Mouse (Mus musculus) neutrophil, adult 65 days (primary cell): Measurements from ENCODE around the gene Pdzk1. TPM values are rescaled to one million over a fixed set of nuclear protein-coding genes. Genes with fewer than 3 reads are reported as not detected.

ENCODE experiments used
- total RNA-seq: library from RNA; stranded (reverse); gene quantifications from 2 replicates; pipeline ENCODE4 v1.2.4, GENCODE M21; 2023

The Pdzk1 gene
- total RNA-seq = not detected in 2 replicates

GRCm38 (mm10) chr3:96828984-96829383 lies at the start of gene Pdzk1, which contains the start of gene Cd160:
TSS of gene Pdzk1 (plus strand) at chr3:96829284.
TSS of gene Cd160 (minus strand) at chr3:96829351.

GRCm38 (mm10) chr3:96904393-96904792 lies 75.3 kb downstream of the Pdzk1 start, which contains the start of gene Gja5:
TSS of gene Gja5 (plus strand) at chr3:96904693.

GRCm38 (mm10) chr3:96904851-96905541 lies 75.9 kb downstream of the Pdzk1 start, which contains the start of gene Gpr89:
TSS of gene Gpr89 (minus strand) at chr3:96905346.

Other genes starting within 250 kb of the Pdzk1 start
- gene Polr3gl, start 235.1 kb upstream of the Pdzk1 start, total RNA-seq = 13.5 and 16.6 TPM in 2 replicates
- not detected in 2 replicates for gene Ankrd34a, start 232.6 kb upstream of the Pdzk1 start, total RNA-seq
- 0.41 and 0.68 TPM in 2 replicates for gene Lix1l, start 228.1 kb upstream of the Pdzk1 start, total RNA-seq
- 52.4 and 66.7 TPM in 2 replicates for gene Rbm8a, start 199.4 kb upstream of the Pdzk1 start, total RNA-seq
- gene Pex11b, start 193.9 kb upstream of the Pdzk1 start, total RNA-seq = 9.8 and 10.4 TPM in 2 replicates
- gene Gm42957, start 193.8 kb upstream of the Pdzk1 start, total RNA-seq = not detected in 2 replicates
- gene Itga10, start 183.7 kb upstream of the Pdzk1 start, total RNA-seq = 0.47 and 0.84 TPM in 2 replicates
- gene Ankrd35, start 159.2 kb upstream of the Pdzk1 start, total RNA-seq = not detected in 2 replicates
- 35.0 and 35.4 TPM in 2 replicates for gene Pias3, start 132.9 kb upstream of the Pdzk1 start, total RNA-seq
- gene Nudt17, start 120.7 kb upstream of the Pdzk1 start, total RNA-seq = 0.88 and 1.3 TPM in 2 replicates
- 33.7 and 44.1 TPM in 2 replicates for gene Polr3c, start 101.7 kb upstream of the Pdzk1 start, total RNA-seq
- 62.1 and 69.5 TPM in 2 replicates for gene Rnf115, start 101.6 kb upstream of the Pdzk1 start, total RNA-seq
- gene Cd160, start 67 bp downstream of the Pdzk1 start, total RNA-seq = not detected in 2 replicates
- 0.88 TPM in 1 of 2 replicates, not detected in the other for gene Gja5, start 75.4 kb downstream of the Pdzk1 start, total RNA-seq
- gene Gpr89, start 76.1 kb downstream of the Pdzk1 start, total RNA-seq = 6.1 and 6.4 TPM in 2 replicates
- gene Gja8, start 96.7 kb downstream of the Pdzk1 start, total RNA-seq = not detected in 2 replicates